Mouse (Mus musculus) heart, embryonic 16.5 days (tissue): ENCODE results near the gene Prss56. TPM values are rescaled to one million over a fixed set of nuclear protein-coding genes. Genes with fewer than 3 reads are reported as not detected.
A peak's percentile ranks its signal among the peaks of the same experiment; 100 is the strongest.

Experiments
- ATAC-seq: fragments of 200-750 bp; cut with Nextera tagmentation; replicated peaks from 2 replicates; pipeline ENCODE4 v1.8.0; 2017; ENCODE audit warnings: moderate number of reproducible peaks; ENCODE audit not compliant: insufficient read depth, low FRiP score; ENCODE audit errors: extremely low read depth
- H3K27ac ChIP-seq: fragments of 300-500 bp; sonication (generic); 2 replicates; pipeline ENCODE4 v1.5.1; 2014; ENCODE audit warnings: mild to moderate bottlenecking, low read length, control low read depth, moderate library complexity
- H3K27me3 ChIP-seq: fragments of 300-500 bp; sonication (generic); 2 replicates; pipeline ENCODE4 v1.6.1; 2014; ENCODE audit warnings: low read length, mixed read lengths; ENCODE audit not compliant: control insufficient read depth, insufficient read depth
- H3K36me3 ChIP-seq: fragments of 300-500 bp; sonication (generic); 2 replicates; pipeline ENCODE4 v1.6.1; 2014; ENCODE audit not compliant: control insufficient read depth, insufficient read depth
- H3K4me1 ChIP-seq: fragments of 300-500 bp; sonication (generic); 2 replicates; pipeline ENCODE4 v1.6.1; 2014; ENCODE audit warnings: low read length, mixed read lengths; ENCODE audit not compliant: control insufficient read depth, insufficient read depth
- H3K4me2 ChIP-seq: fragments of 300-500 bp; sonication (generic); 2 replicates; pipeline ENCODE4 v1.6.1; 2014; ENCODE audit warnings: low read depth, mild to moderate bottlenecking, control low read depth, low read length
- H3K4me3 ChIP-seq: fragments of 300-500 bp; sonication (generic); 2 replicates; pipeline ENCODE4 v1.5.1; 2014; ENCODE audit warnings: mild to moderate bottlenecking, control low read depth, low read length
- H3K9ac ChIP-seq: fragments of 300-500 bp; sonication (generic); 2 replicates; pipeline ENCODE4 v1.6.1; 2014; ENCODE audit warnings: low read length, control low read depth
- H3K9me3 ChIP-seq: fragments of 300-500 bp; sonication (generic); replicated peaks from 2 replicates; pipeline ENCODE4 v1.6.1; 2016; ENCODE audit warnings: low read length; ENCODE audit not compliant: control insufficient read depth
- WGBS: fragments of 180-500 bp; shearing (Covaris S2); extraction: QIAGEN DNeasy Blood & Tissue Kit; methylation state at CpG from one replicate; pipeline ENCODE4 v1.1.7; 2014; 5-methylcytosine and 5-hydroxymethylcytosine counted together
- polyA plus RNA-seq: library from polyadenylated mRNA; unstranded; fragments of >200 nt; fragmentation: Nextera tagmentation; extraction: Ambion mirVana; gene quantifications from 2 replicates; pipeline ENCODE4 v1.2.1, GENCODE M21; 2015

The Prss56 gene
- polyA plus RNA-seq, 1 experiment from 2014 or later, result not detected

- no peaks in the 10 kb centered on the region for H3K9me3 ChIP-seq
- ATAC-seq, result peak; percentile 51
- peak overlapping the region; percentile 41; the same call in 1 of the 2 replicates for H3K27ac ChIP-seq
- peaks cover 3% of the 10 kb centered on the region for H3K4me1 ChIP-seq
- no peak overlapping the region for H3K9ac ChIP-seq
- 59% methylated on average over 12 of the region's 12 CpGs for WGBS
- H3K36me3 ChIP-seq, result no peaks in the 10 kb centered on the region
- H3K4me2 ChIP-seq, result no peak overlapping the region
- H3K4me3 ChIP-seq, result no peak overlapping the region
- H3K27me3 ChIP-seq, result 0 out of 2 replicates have a peak, but pooled peaks cover 2% of the 10 kb centered on the region
Measured at GRCm38 (mm10) chr1:87198119-87199065, 15.3 kb downstream of the Prss56 start.

- Histone ChIP-seq H3K27me3 (peaks cover 4% of the 10 kb centered on the region), H3K4me3 (no peak overlapping the region), H3K9ac (no peak overlapping the region), H3K27ac (no peak overlapping the region), H3K4me1 (peaks cover 3% of the 10 kb centered on the region), H3K9me3 (no peaks in the 10 kb centered on the region), H3K36me3 (no peaks in the 10 kb centered on the region), H3K4me2 (no peak overlapping the region)
- WGBS, result 21% methylated on average over 2 of the region's 2 CpGs
- no peak for ATAC-seq
Measured at GRCm38 (mm10) chr1:87200811-87201210, 17.7 kb downstream of the Prss56 start.

GRCm38 (mm10) chr1:87201848-87202247 is 18.7 kb downstream of the Prss56 start:
- 32% methylated on average over 1 of the region's 1 CpGs for WGBS
- no peak for ATAC-seq
- H3K9me3 ChIP-seq, result no peaks in the 10 kb centered on the region
- H3K36me3 ChIP-seq, result no peaks in the 10 kb centered on the region
- no peak overlapping the region for H3K9ac ChIP-seq
- H3K27ac ChIP-seq, result no peak overlapping the region
- H3K4me3 ChIP-seq, result no peak overlapping the region
- H3K27me3 ChIP-seq, result peaks cover 14% of the 10 kb centered on the region
- H3K4me1 ChIP-seq, result peaks cover 3% of the 10 kb centered on the region
- no peak overlapping the region for H3K4me2 ChIP-seq

GRCm38 (mm10) chr1:87203779-87204178 is 20.7 kb downstream of the Prss56 start:
- Histone ChIP-seq H3K36me3 (no peaks in the 10 kb centered on the region), H3K4me3 (no peak overlapping the region), H3K4me2 (no peak overlapping the region), H3K27me3 (peaks cover 30% of the 10 kb centered on the region), H3K27ac (no peak overlapping the region), H3K4me1 (no peaks in the 10 kb centered on the region; the same call in 1 of the 2 replicates), H3K9ac (no peak overlapping the region), H3K9me3 (no peaks in the 10 kb centered on the region)
- ATAC-seq, result no peak
- WGBS, result 70% methylated on average over 5 of the region's 5 CpGs

- ATAC-seq, result no peak
- Histone ChIP-seq H3K4me1 (no peaks in the 10 kb centered on the region; the same call in 1 of the 2 replicates), H3K36me3 (no peaks in the 10 kb centered on the region), H3K27ac (no peak within 1 kb of the TSS), H3K9ac (no peak within 1 kb of the TSS), H3K9me3 (no peaks in the 10 kb centered on the region), H3K4me2 (no peak within 1 kb of the TSS), H3K4me3 (no peak within 1 kb of the TSS), H3K27me3 (peaks cover 31% of the 10 kb centered on the region)
- 74% methylated on average over 7 of the region's 7 CpGs for WGBS
Measured at GRCm38 (mm10) chr1:87204465-87204864, 21.4 kb downstream of the Prss56 start, which contains the start of gene Chrng. Chrng (plus strand) TSS chr1:87204657.

- Histone ChIP-seq H3K9me3 (no peaks in the 10 kb centered on the region), H3K4me1 (no peaks in the 10 kb centered on the region; the same call in 1 of the 2 replicates), H3K27ac (no peak overlapping the region), H3K36me3 (no peaks in the 10 kb centered on the region), H3K27me3 (peaks cover 31% of the 10 kb centered on the region), H3K4me3 (no peak overlapping the region), H3K9ac (no peak overlapping the region), H3K4me2 (no peak overlapping the region)
- ATAC-seq, result no peak
- 52% methylated on average over 6 of the region's 6 CpGs for WGBS
Measured at GRCm38 (mm10) chr1:87205038-87205437, 21.9 kb downstream of the Prss56 start.

GRCm38 (mm10) chr1:87205502-87205901 is 22.4 kb downstream of the Prss56 start:
- ATAC-seq, result no peak
- H3K4me2 ChIP-seq, result no peak overlapping the region
- no peaks in the 10 kb centered on the region for H3K9me3 ChIP-seq
- no peak overlapping the region for H3K27ac ChIP-seq
- no peaks in the 10 kb centered on the region; the same call in 1 of the 2 replicates for H3K4me1 ChIP-seq
- H3K4me3 ChIP-seq, result no peak overlapping the region
- no peaks in the 10 kb centered on the region for H3K36me3 ChIP-seq
- 28% methylated on average over 3 of the region's 3 CpGs for WGBS
- no peak overlapping the region for H3K9ac ChIP-seq
- peaks cover 31% of the 10 kb centered on the region for H3K27me3 ChIP-seq

GRCm38 (mm10) chr1:87206339-87206738 is 23.2 kb downstream of the Prss56 start:
- Histone ChIP-seq H3K9me3 (no peaks in the 10 kb centered on the region), H3K4me3 (no peak overlapping the region), H3K27me3 (peaks cover 31% of the 10 kb centered on the region), H3K36me3 (no peaks in the 10 kb centered on the region), H3K27ac (no peak overlapping the region), H3K4me2 (no peak overlapping the region), H3K4me1 (no peaks in the 10 kb centered on the region; the same call in 1 of the 2 replicates), H3K9ac (no peak overlapping the region)
- no peak for ATAC-seq
- 19% methylated on average over 17 of the region's 17 CpGs for WGBS

GRCm38 (mm10) chr1:87211431-87211830 is 28.3 kb downstream of the Prss56 start:
- 78% methylated on average over 4 of the region's 4 CpGs for WGBS
- Histone ChIP-seq H3K4me2 (no peak overlapping the region), H3K4me1 (peaks cover 20% of the 10 kb centered on the region), H3K27me3 (peaks cover 20% of the 10 kb centered on the region), H3K9me3 (no peaks in the 10 kb centered on the region), H3K36me3 (no peaks in the 10 kb centered on the region), H3K9ac (no peak overlapping the region), H3K4me3 (no peak overlapping the region), H3K27ac (no peak overlapping the region)
- ATAC-seq, result no peak
